Mouse (Mus musculus): ENCODE data around the gene Vmn1r34.
"Not testable (repeated sequence)": the region's sequence is repeated elsewhere in the genome, so short reads cannot be mapped to it uniquely, and the experiment has no call there.

Vmn1r34 gene

GRCm38 (mm10) chr6:66643779-66644178 is at the start of gene Vmn1r34:
TSS of gene Vmn1r34 (minus strand) at chr6:66643879.
- no peak for DNase-seq (ENCODE audit: low spot score)

DNA sequence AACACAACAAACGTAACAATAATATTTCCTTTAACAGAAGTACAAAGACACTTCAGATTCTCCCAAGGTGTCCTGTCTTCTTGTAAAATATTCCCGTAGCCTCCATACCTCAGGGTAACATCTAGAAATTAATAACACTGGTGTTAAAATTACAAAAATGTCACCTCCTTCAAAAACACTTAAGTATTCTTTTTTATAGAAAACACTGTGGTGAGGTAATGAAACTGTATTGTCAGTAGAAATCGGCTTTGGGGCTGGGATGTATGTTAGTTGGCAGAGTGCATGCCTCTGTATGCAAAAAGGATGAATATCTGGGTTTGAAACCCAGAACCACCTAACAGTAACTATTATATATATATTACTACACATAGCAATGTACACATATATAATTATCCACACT is 42.1 kb upstream of the Vmn1r34 start, which contains the start of gene Vmn1r35:
Vmn1r35 (minus strand) TSS at position 101 of the 400 bp plus-strand sequence.
- DNase-seq (ENCODE audit: low spot score) = no peak

- DNase-seq (ENCODE audit: low spot score) = not testable (repeated sequence)
These were observed 25.5 kb downstream of the Vmn1r34 start, which contains the start of gene Vmn1r33 for GRCm38 (mm10) chr6:66618182-66618581. TSS of gene Vmn1r33 (minus strand) at chr6:66618282.

DNA sequence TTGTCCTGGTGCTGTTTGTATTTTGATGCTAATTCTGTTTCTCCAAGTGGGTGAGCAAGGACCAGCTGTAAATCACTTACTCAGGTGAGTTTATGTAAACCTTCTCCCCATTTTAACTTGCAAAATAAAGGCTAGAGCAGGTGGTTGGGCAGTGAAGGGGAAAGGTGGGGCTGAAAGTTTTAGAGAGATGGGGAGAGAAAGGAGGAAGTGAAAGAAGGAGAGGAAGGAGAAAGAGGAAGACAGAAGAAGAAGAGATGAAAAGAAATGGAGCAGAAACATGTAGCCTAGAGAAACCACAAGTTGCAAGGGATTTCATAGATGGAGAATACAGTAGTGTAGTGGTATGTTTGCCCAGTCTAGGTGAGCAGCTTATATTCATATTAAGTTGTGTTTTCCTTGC is 47.9 kb downstream of the Vmn1r34 start:
- no peak for DNase-seq (ENCODE audit: low spot score)

All from embryo, embryonic 10.5 days (tissue).